Mouse (Mus musculus): Measurements from ENCODE around the gene Mcoln3.

GRCm38 (mm10) chr3:146177748-146178582 is 60.7 kb downstream of the Mcoln3 start:
- peak; percentile 78 for TF ChIP-seq CTCF (IDR thresholded peaks at IDR 0.05; ENCODE audit: control insufficient read depth, insufficient read depth, low read length)
- no peak for TF ChIP-seq POLR2A (IDR thresholded peaks at IDR 0.05; ENCODE audit: borderline replicate concordance, control insufficient read depth, low read depth, low read length)

All from bone marrow, adult 2 months (tissue).